Mouse (Mus musculus): ENCODE results near the gene Gm28043. TPM values are rescaled to one million over a fixed set of nuclear protein-coding genes. Genes with fewer than 3 reads are reported as not detected.

Gene Gm28043
- total RNA-seq, 1 experiment = 10.2 TPM

GRCm38 (mm10) chr17:29579579-29580126 lies 35.0 kb upstream of the Gm28043 start:
- in situ Hi-C loops (cut with MboI; ENCODE audit: low sequenced_read_pairs in 2 of 2, unreplicated experiment in 2 of 2) = no loop called here
- Histone ChIP-seq H3K4me1 (ENCODE audit: control insufficient read depth in 2 of 2, insufficient read depth in 2 of 2, low read length in 2 of 2, poor library complexity in 1 of 2) (no peaks in the 10 kb centered on the region; a peak in 1 of 4 replicates), H3K4me3 (ENCODE audit: insufficient read depth in 1 of 2, low read depth in 1 of 2, low read length in 2 of 2, poor library complexity in 1 of 2, severe bottlenecking in 1 of 2) (no peak overlapping the region), H3K9ac (ENCODE audit: insufficient read depth, low read depth, low read length, poor library complexity, severe bottlenecking) (no peak overlapping the region), H3K9me3 (ENCODE audit: control insufficient read depth, insufficient read depth, low read depth, low read length) (no peaks in the 10 kb centered on the region), H3K27ac (ENCODE audit: insufficient read depth, low read depth, low read length, poor library complexity, severe bottlenecking) (no peak overlapping the region), H3K36me3 (ENCODE audit: control insufficient read depth, insufficient read depth, low read length, poor library complexity, severe bottlenecking) (peaks cover 13% of the 10 kb centered on the region; the same call in 1 of the 2 replicates)
- no peak for TF ChIP-seq ZC3H11A (IDR thresholded peaks at IDR 0.05; ENCODE audit: borderline replicate concordance, low read depth, low read length)
- TF ChIP-seq HCFC1 (IDR thresholded peaks at IDR 0.05; ENCODE audit: borderline replicate concordance, insufficient read depth, low read length) = no peak
- no peak for TF ChIP-seq MAFK (IDR thresholded peaks at IDR 0.05; ENCODE audit: insufficient read depth, low read depth, low read length)
- TF ChIP-seq CHD2 (IDR thresholded peaks at IDR 0.05; ENCODE audit: low read depth, low read length) = no peak
- TF ChIP-seq ZNF384 (IDR thresholded peaks at IDR 0.05; ENCODE audit: low read depth, low read length) = no peak
- DNase-seq (ENCODE audit: low read depth, low spot score) = no peak

- no peak for TF ChIP-seq ZNF384 (IDR thresholded peaks at IDR 0.05; ENCODE audit: low read depth, low read length)
- no peak for TF ChIP-seq ZC3H11A (IDR thresholded peaks at IDR 0.05; ENCODE audit: borderline replicate concordance, low read depth, low read length)
- TF ChIP-seq CHD2 (IDR thresholded peaks at IDR 0.05; ENCODE audit: low read depth, low read length) = no peak
- TF ChIP-seq HCFC1 (IDR thresholded peaks at IDR 0.05; ENCODE audit: borderline replicate concordance, insufficient read depth, low read length) = no peak
- TF ChIP-seq MAFK (IDR thresholded peaks at IDR 0.05; ENCODE audit: insufficient read depth, low read depth, low read length) = no peak
- no peak overlapping the region for H3K9ac ChIP-seq (ENCODE audit: insufficient read depth, low read depth, low read length, poor library complexity, severe bottlenecking)
- H3K4me3 ChIP-seq (ENCODE audit: insufficient read depth in 1 of 2, low read depth in 1 of 2, low read length in 2 of 2, poor library complexity in 1 of 2, severe bottlenecking in 1 of 2) = no peak overlapping the region
- H3K27ac ChIP-seq (ENCODE audit: insufficient read depth, low read depth, low read length, poor library complexity, severe bottlenecking) = no peak overlapping the region
- in situ Hi-C loops (cut with MboI; ENCODE audit: low sequenced_read_pairs in 2 of 2, unreplicated experiment in 2 of 2) = no loop called here
- H3K4me1 ChIP-seq (ENCODE audit: control insufficient read depth in 2 of 2, insufficient read depth in 2 of 2, low read length in 2 of 2, poor library complexity in 1 of 2) = no peaks in the 10 kb centered on the region
- DNase-seq (ENCODE audit: low read depth, low spot score) = no peak
- H3K9me3 ChIP-seq (ENCODE audit: control insufficient read depth, insufficient read depth, low read depth, low read length) = no peaks in the 10 kb centered on the region
- H3K36me3 ChIP-seq (ENCODE audit: control insufficient read depth, insufficient read depth, low read length, poor library complexity, severe bottlenecking) = peaks cover 10% of the 10 kb centered on the region; the same call in 1 of the 2 replicates
These were observed 31.1 kb upstream of the Gm28043 start for GRCm38 (mm10) chr17:29583569-29583968.

GRCm38 (mm10) chr17:29584306-29584705 lies 30.4 kb upstream of the Gm28043 start:
- in situ Hi-C loops (cut with MboI; ENCODE audit: low sequenced_read_pairs in 2 of 2, unreplicated experiment in 2 of 2) = no loop called here
- peaks cover 7% of the 10 kb centered on the region; the same call in 1 of the 2 replicates for H3K36me3 ChIP-seq (ENCODE audit: control insufficient read depth, insufficient read depth, low read length, poor library complexity, severe bottlenecking)

GRCm38 (mm10) chr17:29584737-29585136 lies 29.9 kb upstream of the Gm28043 start:
- no peak overlapping the region for H3K9ac ChIP-seq (ENCODE audit: insufficient read depth, low read depth, low read length, poor library complexity, severe bottlenecking)
- in situ Hi-C loops (cut with MboI; ENCODE audit: low sequenced_read_pairs in 2 of 2, unreplicated experiment in 2 of 2) = no loop called here
- no peak for TF ChIP-seq ZNF384 (IDR thresholded peaks at IDR 0.05; ENCODE audit: low read depth, low read length)
- TF ChIP-seq CHD2 (IDR thresholded peaks at IDR 0.05; ENCODE audit: low read depth, low read length) = no peak
- TF ChIP-seq ZC3H11A (IDR thresholded peaks at IDR 0.05; ENCODE audit: borderline replicate concordance, low read depth, low read length) = no peak
- TF ChIP-seq HCFC1 (IDR thresholded peaks at IDR 0.05; ENCODE audit: borderline replicate concordance, insufficient read depth, low read length) = no peak
- TF ChIP-seq MAFK (IDR thresholded peaks at IDR 0.05; ENCODE audit: insufficient read depth, low read depth, low read length) = no peak
- no peak overlapping the region for H3K27ac ChIP-seq (ENCODE audit: insufficient read depth, low read depth, low read length, poor library complexity, severe bottlenecking)
- no peak overlapping the region for H3K4me3 ChIP-seq (ENCODE audit: insufficient read depth in 1 of 2, low read depth in 1 of 2, low read length in 2 of 2, poor library complexity in 1 of 2, severe bottlenecking in 1 of 2)
- H3K36me3 ChIP-seq (ENCODE audit: control insufficient read depth, insufficient read depth, low read length, poor library complexity, severe bottlenecking) = peaks cover 7% of the 10 kb centered on the region; the same call in 1 of the 2 replicates
- H3K9me3 ChIP-seq (ENCODE audit: control insufficient read depth, insufficient read depth, low read depth, low read length) = no peaks in the 10 kb centered on the region
- H3K4me1 ChIP-seq (ENCODE audit: control insufficient read depth in 2 of 2, insufficient read depth in 2 of 2, low read length in 2 of 2, poor library complexity in 1 of 2) = no peaks in the 10 kb centered on the region
- no peak for DNase-seq (ENCODE audit: low read depth, low spot score)

More at GRCm38 (mm10) chr17:29584306-29584705, 30.4 kb upstream of the Gm28043 start:
- no peak overlapping the region for H3K27ac ChIP-seq (ENCODE audit: insufficient read depth, low read depth, low read length, poor library complexity, severe bottlenecking)
- no peak for DNase-seq (ENCODE audit: low read depth, low spot score)
- TF ChIP-seq MAFK (IDR thresholded peaks at IDR 0.05; ENCODE audit: insufficient read depth, low read depth, low read length) (no peak), HCFC1 (IDR thresholded peaks at IDR 0.05; ENCODE audit: borderline replicate concordance, insufficient read depth, low read length) (no peak), CHD2 (IDR thresholded peaks at IDR 0.05; ENCODE audit: low read depth, low read length) (no peak), ZC3H11A (IDR thresholded peaks at IDR 0.05; ENCODE audit: borderline replicate concordance, low read depth, low read length) (no peak), ZNF384 (IDR thresholded peaks at IDR 0.05; ENCODE audit: low read depth, low read length) (no peak)
- H3K4me3 ChIP-seq (ENCODE audit: insufficient read depth in 1 of 2, low read depth in 1 of 2, low read length in 2 of 2, poor library complexity in 1 of 2, severe bottlenecking in 1 of 2) = no peak overlapping the region
- no peaks in the 10 kb centered on the region for H3K9me3 ChIP-seq (ENCODE audit: control insufficient read depth, insufficient read depth, low read depth, low read length)
- no peaks in the 10 kb centered on the region for H3K4me1 ChIP-seq (ENCODE audit: control insufficient read depth in 2 of 2, insufficient read depth in 2 of 2, low read length in 2 of 2, poor library complexity in 1 of 2)
- no peak overlapping the region for H3K9ac ChIP-seq (ENCODE audit: insufficient read depth, low read depth, low read length, poor library complexity, severe bottlenecking)
